Mouse (Mus musculus) brain, embryonic 14.5 days (tissue): Measurements from ENCODE around the gene Nr6a1.

ENCODE experiments used
- CTCF ChIP-seq: fragments of 200-500 bp; IDR thresholded peaks from 2 replicates; pipeline ENCODE4 v1.5.1; 2012; ENCODE audit warnings: inconsistent platforms, mild to moderate bottlenecking, moderate library complexity, borderline replicate concordance; ENCODE audit not compliant: insufficient read depth, insufficient read length; ENCODE audit errors: extremely low read depth
- POLR2A ChIP-seq: fragments of 200-500 bp; IDR thresholded peaks from 2 replicates; pipeline ENCODE4 v1.6.1; 2012; ENCODE audit warnings: mild to moderate bottlenecking, inconsistent platforms, borderline replicate concordance; ENCODE audit not compliant: poor library complexity, insufficient read depth, insufficient read length, severe bottlenecking; ENCODE audit errors: extremely low read depth

DNA sequence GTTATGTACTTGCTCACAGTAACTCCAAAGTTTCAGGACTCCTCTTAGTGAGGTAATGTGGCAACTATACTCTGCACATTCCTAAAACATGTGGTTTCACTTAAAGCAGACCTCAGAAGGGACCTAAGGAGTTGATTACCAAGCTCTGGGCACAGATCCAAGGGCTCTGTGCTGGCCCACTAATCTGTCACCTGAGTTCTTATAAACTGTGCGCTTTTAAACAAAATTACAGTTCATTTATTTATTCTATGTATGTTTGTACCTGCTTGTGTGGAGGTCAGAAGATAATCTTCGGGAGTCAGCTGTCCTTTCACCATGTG is 156.1 kb downstream of the Nr6a1 start:
- no peak for TF ChIP-seq CTCF
- TF ChIP-seq POLR2A, result no peak
